8 mouse cellular contexts compared by ENCODE assay signal in genomic region chr17:88066799-88067198, GRCm38 (mm10). TPM values are rescaled to one million over a fixed set of nuclear protein-coding genes. Genes with fewer than 3 reads are reported as not detected.
A peak's percentile ranks its signal among the peaks of the same experiment; 100 is the strongest.
DNase-seq lines count a peak whose midpoint lies in the region; ATAC-seq and TF ChIP-seq lines count a peak whose summit lies in the region.

No protein-coding gene starts in this region.

- peak; percentile 34 for DNase-seq in kidney, postnatal 0 days (ENCODE audit: low spot score)
- DNase-seq in kidney, adult 11 months, result no peak
- no peak for DNase-seq in embryonic facial prominence, embryonic 10.5 days (ENCODE audit: low spot score)
- DNase-seq in intestine, embryonic 14.5 days (ENCODE audit: low spot score), result no peak
- DNase-seq in ovary, postnatal 14 days (ENCODE audit: low spot score), result no peak
- no peak for DNase-seq in urinary bladder, postnatal 10 days (ENCODE audit: low spot score)
- no peak for DNase-seq in kidney, postnatal 36 days

- H3K4me3 ChIP-seq in kidney, postnatal 0 days (replicated peaks; ENCODE audit: low read depth, low read length), result peak overlapping the region; percentile 100
- H3K4me3 ChIP-seq in embryonic facial prominence, embryonic 10.5 days, result peak overlapping the region; percentile 99
- peak overlapping the region; percentile 91 for H3K4me3 ChIP-seq in intestine, embryonic 14.5 days (ENCODE audit: low read depth, low read length)
- peak overlapping the region; percentile 90 for H3K4me3 ChIP-seq in myocyte

- H3K79me2 ChIP-seq in myocyte (ENCODE audit: control insufficient read depth, insufficient read depth), result peaks cover 45% of the 10 kb centered on the region

- H3K27me3 ChIP-seq in kidney, postnatal 0 days (ENCODE audit: insufficient read depth, low read length), result no peaks in the 10 kb centered on the region
- no peaks in the 10 kb centered on the region for H3K27me3 ChIP-seq in embryonic facial prominence, embryonic 10.5 days (replicated peaks; ENCODE audit: low read depth, poor library complexity, severe bottlenecking)
- H3K27me3 ChIP-seq in intestine, embryonic 14.5 days (replicated peaks; ENCODE audit: control insufficient read depth, insufficient read depth, low read length), result no peaks in the 10 kb centered on the region
- H3K27me3 ChIP-seq in myocyte (ENCODE audit: control insufficient read depth, insufficient read depth, insufficient read length), result no peaks in the 10 kb centered on the region

- no peaks in the 10 kb centered on the region for H3K9me3 ChIP-seq in kidney, postnatal 0 days (replicated peaks; ENCODE audit: low read length)
- no peaks in the 10 kb centered on the region for H3K9me3 ChIP-seq in embryonic facial prominence, embryonic 10.5 days
- H3K9me3 ChIP-seq in intestine, embryonic 14.5 days (ENCODE audit: control insufficient read depth, low read length), result no peaks in the 10 kb centered on the region

- 10% methylated on average over 9 of the region's 9 CpGs for WGBS in kidney, postnatal 0 days
- WGBS in embryonic facial prominence, embryonic 10.5 days, result 13% methylated on average over 9 of the region's 9 CpGs
- WGBS in intestine, embryonic 14.5 days, result 10% methylated on average over 9 of the region's 9 CpGs

- no peaks in the 10 kb centered on the region for H3K4me1 ChIP-seq in kidney, postnatal 0 days (replicated peaks; ENCODE audit: insufficient read depth, low read length)
- H3K4me1 ChIP-seq in embryonic facial prominence, embryonic 10.5 days, result peaks cover 17% of the 10 kb centered on the region
- H3K4me1 ChIP-seq in intestine, embryonic 14.5 days (replicated peaks; ENCODE audit: control insufficient read depth, insufficient read depth, low read length), result peaks cover 6% of the 10 kb centered on the region

- H3K9ac ChIP-seq in kidney, postnatal 0 days (ENCODE audit: low read depth, low read length), result peak overlapping the region; percentile 44
- peak overlapping the region; percentile 38 for H3K9ac ChIP-seq in intestine, embryonic 14.5 days (ENCODE audit: low read length)

- no peaks in the 10 kb centered on the region for H3K36me3 ChIP-seq in kidney, postnatal 0 days (ENCODE audit: insufficient read depth, low read length)
- H3K36me3 ChIP-seq in embryonic facial prominence, embryonic 10.5 days (replicated peaks), result no peaks in the 10 kb centered on the region
- no peaks in the 10 kb centered on the region for H3K36me3 ChIP-seq in intestine, embryonic 14.5 days (ENCODE audit: control insufficient read depth, insufficient read depth, low read length)
- no peaks in the 10 kb centered on the region for H3K36me3 ChIP-seq in myocyte (ENCODE audit: control insufficient read depth, insufficient read depth)

- no peak for TF ChIP-seq POLR2A in myocyte (IDR thresholded peaks at IDR 0.05; ENCODE audit: insufficient read length, low read depth)

- ATAC-seq in kidney, postnatal 0 days (replicated peaks; ENCODE audit: low FRiP score, low read depth), result no peak
- ATAC-seq in intestine, embryonic 14.5 days (replicated peaks; ENCODE audit: low FRiP score, low TSS enrichment, low read depth), result no peak

- no peak for TF ChIP-seq CTCF in kidney, postnatal 0 days (IDR thresholded peaks at IDR 0.05; ENCODE audit: low read depth)

- peak overlapping the region; percentile 71 for H3K4me2 ChIP-seq in kidney, postnatal 0 days (ENCODE audit: low read length)
- peak overlapping the region; percentile 59 for H3K4me2 ChIP-seq in intestine, embryonic 14.5 days (ENCODE audit: low read length)
- peak overlapping the region; percentile 85 for H3K4me2 ChIP-seq in myocyte (ENCODE audit: low read depth)

- H3ac ChIP-seq in myocyte (ENCODE audit: control insufficient read depth, insufficient read length), result no peak overlapping the region

- peak overlapping the region; percentile 100 for H3K27ac ChIP-seq in kidney, postnatal 0 days
- H3K27ac ChIP-seq in embryonic facial prominence, embryonic 10.5 days (replicated peaks), result peak overlapping the region; percentile 100
- peak overlapping the region; percentile 100 for H3K27ac ChIP-seq in intestine, embryonic 14.5 days (ENCODE audit: low read depth)

TF ChIP-seq in myocyte, 11 proteins besides CTCF, POLR2A, EP300 and RAD21:
- TF ChIP-seq REST (IDR thresholded peaks at IDR 0.05; ENCODE audit: insufficient read depth, insufficient read length) (no peak), TCF3 (IDR thresholded peaks at IDR 0.05; ENCODE audit: insufficient read length, low read depth) (no peak), TCF12 (IDR thresholded peaks at IDR 0.05; ENCODE audit: insufficient read depth, poor library complexity, severe bottlenecking) (no peak), MYOG (IDR thresholded peaks at IDR 0.05; ENCODE audit: control insufficient read depth in 1 of 3, insufficient read depth in 1 of 3, insufficient read length in 2 of 3, low read depth in 2 of 3) (no peak), MAX (IDR thresholded peaks at IDR 0.05; ENCODE audit: low read depth) (no peak), E2F4 (IDR thresholded peaks at IDR 0.05; ENCODE audit: insufficient read depth) (no peak), MYOD1 (IDR thresholded peaks at IDR 0.05; ENCODE audit: control insufficient read depth in 1 of 3, insufficient read length in 2 of 3, low read depth in 2 of 3) (no peak)

RNA-seq across cellular contexts. Expression of gene Fbxo11, which starts 1.7 kb away (rescaled TPM):
- 15.3 and 16.2 TPM in 2 replicates for polyA plus RNA-seq in kidney, postnatal 0 days (2015; fragmentation: Nextera tagmentation; extraction: Ambion mirVana)
- 16.7 and 17.5 TPM in 2 replicates for polyA plus RNA-seq in embryonic facial prominence, embryonic 10.5 days (2016; fragmentation: Nextera tagmentation; extraction: Ambion mirVana)
- polyA plus RNA-seq in intestine, embryonic 14.5 days (2014; fragmentation: Nextera tagmentation; extraction: Ambion mirVana), result 21.0 and 21.1 TPM in 2 replicates
- 15.4 TPM for polyA plus RNA-seq in myocyte (2012; fragmentation: generic; extraction: Trizol)
